Mouse (Mus musculus) liver, postnatal 0 days (tissue): Measurements from ENCODE around the gene Gna12.

Experiments
- CTCF ChIP-seq: sonication (generic); IDR thresholded peaks from 2 replicates; pipeline ENCODE4 v1.5.1; 2016; ENCODE audit warnings: antibody characterized with exemption, low read depth
- EP300 ChIP-seq: IDR thresholded peaks from 2 replicates; pipeline ENCODE4 v1.6.1; 2016; ENCODE audit warnings: antibody characterized with exemption, low read depth, mild to moderate bottlenecking

- TF ChIP-seq CTCF: no peak
- no peak for TF ChIP-seq EP300
These were observed 77.0 kb downstream of the Gna12 start for GRCm38 (mm10) chr5:140753223-140753622.
